Mouse (Mus musculus) lung, embryonic 16.5 days (tissue): ENCODE data around the gene Fam118a. TPM values are rescaled to one million over a fixed set of nuclear protein-coding genes. Genes with fewer than 3 reads are reported as not detected.
A peak's percentile ranks its signal among the peaks of the same experiment; 100 is the strongest.
"Not testable (repeated sequence)": the region's sequence is repeated elsewhere in the genome, so short reads cannot be mapped to it uniquely, and the experiment has no call there.

Experiments used
- ATAC-seq: fragments of 200-750 bp; cut with Nextera tagmentation; 2 replicates; pipeline ENCODE4 v1.8.0; 2017; ENCODE audit warnings: low read depth, mild to moderate bottlenecking, moderate library complexity
- H3K27ac ChIP-seq: fragments of 300-500 bp; sonication (generic); 2 replicates; pipeline ENCODE4 v1.5.1; 2014; ENCODE audit warnings: mild to moderate bottlenecking, control low read depth, low read length
- H3K27me3 ChIP-seq: fragments of 300-500 bp; sonication (generic); 2 replicates; pipeline ENCODE4 v1.6.1; 2014; ENCODE audit warnings: low read depth, low read length, mixed read lengths; ENCODE audit not compliant: control insufficient read depth, insufficient read depth
- H3K36me3 ChIP-seq: fragments of 300-500 bp; sonication (generic); 2 replicates; pipeline ENCODE4 v1.6.1; 2014; ENCODE audit warnings: low read length; ENCODE audit not compliant: control insufficient read depth, insufficient read depth
- H3K4me1 ChIP-seq: fragments of 300-500 bp; sonication (generic); replicated peaks from 2 replicates; pipeline ENCODE4 v1.6.1; 2014; ENCODE audit warnings: low read length, mixed read lengths; ENCODE audit not compliant: control insufficient read depth, insufficient read depth
- H3K4me2 ChIP-seq: fragments of 300-500 bp; sonication (generic); 2 replicates; pipeline ENCODE4 v1.6.1; 2014; ENCODE audit warnings: low read depth, low read length, control low read depth
- H3K4me3 ChIP-seq: fragments of 300-500 bp; sonication (generic); 2 replicates; pipeline ENCODE4 v1.5.1; 2014; ENCODE audit warnings: mild to moderate bottlenecking, low read length, control low read depth
- H3K9ac ChIP-seq: fragments of 300-500 bp; sonication (generic); 2 replicates; pipeline ENCODE4 v1.6.1; 2014; ENCODE audit warnings: low read length, control low read depth
- H3K9me3 ChIP-seq: fragments of 300-500 bp; sonication (generic); 2 replicates; pipeline ENCODE4 v1.6.1; 2016; ENCODE audit warnings: low read length; ENCODE audit not compliant: control insufficient read depth
- WGBS: fragments of 180-500 bp; shearing (Covaris S2); extraction: QIAGEN DNeasy Blood & Tissue Kit; methylation state at CpG from one replicate; pipeline ENCODE4 v1.1.7; 2014; 5-methylcytosine and 5-hydroxymethylcytosine counted together
- polyA plus RNA-seq: library from polyadenylated mRNA; unstranded; fragments of >200 nt; fragmentation: Nextera tagmentation; extraction: Ambion mirVana; gene quantifications from 2 replicates; pipeline ENCODE4 v1.2.1, GENCODE M21; 2015

The Fam118a gene
- 31.9 and 34.1 TPM in 2 replicates for polyA plus RNA-seq

DNA sequence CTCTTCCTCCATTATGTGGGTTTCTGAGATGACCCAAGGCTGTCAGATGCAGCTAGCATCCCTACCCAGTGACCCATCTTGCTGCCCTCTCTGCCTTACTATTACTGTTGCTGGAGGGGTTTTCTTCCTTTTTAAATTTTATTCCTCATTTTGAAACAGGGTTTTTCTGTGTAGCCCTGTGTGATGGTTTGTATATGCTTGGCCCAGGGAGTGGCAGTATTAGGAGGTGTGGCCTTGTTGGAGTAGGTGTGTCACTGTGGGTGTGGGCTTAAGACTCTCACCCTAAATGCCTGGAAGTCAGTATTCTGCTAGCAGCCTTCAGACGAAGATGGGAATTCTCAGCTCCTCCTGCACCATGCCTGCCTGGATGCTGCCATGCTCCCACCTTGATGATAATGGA lies at the start of gene Fam118a:
TSS of gene Fam118a (plus strand) at position 301 of the 400 bp plus-strand sequence.
- not testable (repeated sequence) for H3K4me1 ChIP-seq, H3K36me3 ChIP-seq, H3K27ac ChIP-seq, ATAC-seq, H3K9me3 ChIP-seq, H3K27me3 ChIP-seq, H3K9ac ChIP-seq, H3K4me3 ChIP-seq, H3K4me2 ChIP-seq
- WGBS, result 35% methylated on average over 1 of the region's 1 CpGs

DNA sequence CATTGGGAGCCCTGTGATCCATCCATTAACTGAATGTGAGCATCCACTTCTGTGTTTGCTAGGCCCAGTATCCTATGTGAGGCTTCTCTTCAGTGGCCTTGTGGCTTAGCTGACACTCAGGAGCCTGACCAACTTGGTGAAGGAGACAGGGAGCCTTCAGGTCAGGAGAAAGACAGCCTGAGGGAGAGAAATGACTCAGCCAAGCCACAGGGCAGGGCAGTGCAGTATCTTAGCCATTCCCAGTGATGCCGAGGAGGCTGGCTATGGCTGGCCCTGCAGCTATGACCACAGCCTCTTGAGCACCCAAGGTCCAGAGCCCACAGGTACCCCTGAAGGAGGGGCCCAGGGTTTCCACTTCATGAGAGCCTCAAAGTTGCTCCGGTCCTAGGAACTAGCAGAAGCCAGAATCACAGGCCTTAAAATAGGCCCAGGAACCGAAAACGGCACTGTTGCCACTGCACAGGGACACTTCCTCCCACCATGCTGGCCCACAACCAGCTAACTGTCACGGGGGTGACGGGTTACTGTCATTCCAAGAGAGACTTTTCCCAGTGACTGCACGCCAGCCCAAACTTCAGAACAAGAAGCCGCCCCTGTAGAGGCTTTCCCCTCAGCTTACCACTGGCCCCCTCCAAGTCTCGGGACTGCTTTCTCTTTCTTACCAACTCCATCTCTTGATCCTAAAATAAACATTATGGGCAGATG lies 47.0 kb upstream of the Fam118a start:
- 59% methylated on average over 9 of the region's 9 CpGs for WGBS
- peak; percentile 19; the same call in 1 of the 2 replicates for ATAC-seq
- Histone ChIP-seq H3K9me3 (no peaks in the 10 kb centered on the region), H3K36me3 (no peaks in the 10 kb centered on the region), H3K4me1 (peaks cover 9% of the 10 kb centered on the region), H3K9ac (no peak overlapping the region), H3K27me3 (no peaks in the 10 kb centered on the region), H3K4me3 (no peak overlapping the region), H3K27ac (no peak overlapping the region), H3K4me2 (no peak overlapping the region)

DNA sequence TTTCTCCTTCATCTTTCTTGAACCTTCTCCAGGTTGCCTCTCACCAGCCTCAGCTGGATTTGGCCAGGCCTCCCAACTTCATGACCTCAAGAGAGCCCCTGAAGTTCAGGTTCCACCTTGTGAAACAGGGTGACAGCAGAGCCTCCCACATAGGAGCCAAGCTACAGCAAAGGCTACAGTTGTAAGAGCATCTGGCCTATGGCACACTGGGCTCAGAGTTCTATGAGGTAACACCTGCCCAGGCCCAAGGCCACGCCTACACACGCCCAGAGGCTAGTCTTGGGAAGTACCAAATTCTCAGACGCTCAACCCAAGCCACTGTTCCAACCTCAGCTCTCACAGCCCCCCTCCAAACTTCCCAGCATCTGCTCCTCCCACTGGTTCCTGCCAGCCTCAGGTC lies 45.9 kb upstream of the Fam118a start:
- no peak overlapping the region for H3K27ac ChIP-seq
- 70% methylated on average over 3 of the region's 3 CpGs for WGBS
- no peaks in the 10 kb centered on the region for H3K9me3 ChIP-seq
- H3K4me1 ChIP-seq, result peaks cover 14% of the 10 kb centered on the region
- H3K4me3 ChIP-seq, result no peak overlapping the region
- H3K27me3 ChIP-seq, result no peaks in the 10 kb centered on the region
- ATAC-seq, result no peak
- H3K9ac ChIP-seq, result no peak overlapping the region
- H3K4me2 ChIP-seq, result no peak overlapping the region
- H3K36me3 ChIP-seq, result no peaks in the 10 kb centered on the region

DNA sequence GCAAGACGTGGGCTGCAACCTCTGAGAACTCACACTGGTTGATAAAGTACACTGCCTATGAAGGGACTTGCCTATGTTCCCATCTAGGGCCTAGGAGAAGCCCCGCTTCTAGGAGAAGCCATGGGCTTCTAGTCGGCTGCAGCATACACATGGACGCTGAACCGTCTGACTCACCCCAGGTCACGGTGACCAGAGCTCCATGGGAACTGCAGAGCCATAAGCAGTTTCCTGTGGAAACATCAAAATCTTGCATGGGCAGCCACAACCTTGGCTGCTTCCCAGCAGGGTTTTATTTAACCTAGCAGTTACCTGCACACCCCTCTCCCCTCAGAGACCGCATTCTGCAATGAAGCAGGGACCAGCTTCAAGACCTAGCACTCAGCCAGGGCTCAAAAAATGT lies 45.0 kb upstream of the Fam118a start:
- H3K27me3 ChIP-seq, result no peaks in the 10 kb centered on the region
- no peak overlapping the region for H3K4me2 ChIP-seq
- peaks cover 19% of the 10 kb centered on the region for H3K4me1 ChIP-seq
- H3K9me3 ChIP-seq, result no peaks in the 10 kb centered on the region
- ATAC-seq, result no peak
- H3K4me3 ChIP-seq, result no peak overlapping the region
- no peak overlapping the region for H3K27ac ChIP-seq
- H3K9ac ChIP-seq, result no peak overlapping the region
- WGBS, result 81% methylated on average over 7 of the region's 7 CpGs
- H3K36me3 ChIP-seq, result no peaks in the 10 kb centered on the region

DNA sequence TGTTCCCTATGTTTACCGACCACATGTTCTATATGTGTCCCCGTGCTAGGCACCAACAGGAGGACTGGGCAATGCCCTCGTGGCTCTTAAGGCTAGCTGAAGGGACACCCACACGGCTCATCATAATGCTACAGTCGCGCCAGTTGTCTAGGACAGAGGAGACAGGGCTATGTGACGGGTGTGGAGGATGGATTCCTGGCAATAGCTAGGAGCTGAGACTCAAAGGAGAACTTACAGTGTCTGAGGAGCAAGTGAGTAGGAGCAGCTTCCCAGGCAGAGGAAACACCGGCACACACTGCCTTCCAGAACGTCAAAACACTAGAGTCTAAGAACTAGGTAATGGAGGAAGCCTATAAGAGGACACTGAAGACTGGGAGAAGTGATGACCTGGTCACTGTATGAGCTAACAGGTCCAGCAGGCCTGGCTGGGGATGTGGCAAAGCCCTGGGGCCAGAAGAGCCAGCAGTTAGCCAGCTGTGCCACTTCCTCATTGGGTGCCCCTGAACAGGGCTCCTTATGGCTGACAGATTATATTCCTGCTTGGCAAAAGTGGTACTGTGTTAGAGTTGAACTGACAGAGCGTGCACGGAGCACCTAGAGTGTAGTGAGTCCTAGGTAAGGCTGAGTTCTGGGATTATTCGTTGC lies 43.1 kb upstream of the Fam118a start:
- Histone ChIP-seq H3K27ac (no peak overlapping the region), H3K4me2 (no peak overlapping the region), H3K4me1 (peaks cover 19% of the 10 kb centered on the region), H3K9ac (no peak overlapping the region), H3K4me3 (no peak overlapping the region), H3K9me3 (no peaks in the 10 kb centered on the region), H3K36me3 (no peaks in the 10 kb centered on the region), H3K27me3 (no peaks in the 10 kb centered on the region)
- 82% methylated on average over 12 of the region's 12 CpGs for WGBS
- no peak for ATAC-seq

DNA sequence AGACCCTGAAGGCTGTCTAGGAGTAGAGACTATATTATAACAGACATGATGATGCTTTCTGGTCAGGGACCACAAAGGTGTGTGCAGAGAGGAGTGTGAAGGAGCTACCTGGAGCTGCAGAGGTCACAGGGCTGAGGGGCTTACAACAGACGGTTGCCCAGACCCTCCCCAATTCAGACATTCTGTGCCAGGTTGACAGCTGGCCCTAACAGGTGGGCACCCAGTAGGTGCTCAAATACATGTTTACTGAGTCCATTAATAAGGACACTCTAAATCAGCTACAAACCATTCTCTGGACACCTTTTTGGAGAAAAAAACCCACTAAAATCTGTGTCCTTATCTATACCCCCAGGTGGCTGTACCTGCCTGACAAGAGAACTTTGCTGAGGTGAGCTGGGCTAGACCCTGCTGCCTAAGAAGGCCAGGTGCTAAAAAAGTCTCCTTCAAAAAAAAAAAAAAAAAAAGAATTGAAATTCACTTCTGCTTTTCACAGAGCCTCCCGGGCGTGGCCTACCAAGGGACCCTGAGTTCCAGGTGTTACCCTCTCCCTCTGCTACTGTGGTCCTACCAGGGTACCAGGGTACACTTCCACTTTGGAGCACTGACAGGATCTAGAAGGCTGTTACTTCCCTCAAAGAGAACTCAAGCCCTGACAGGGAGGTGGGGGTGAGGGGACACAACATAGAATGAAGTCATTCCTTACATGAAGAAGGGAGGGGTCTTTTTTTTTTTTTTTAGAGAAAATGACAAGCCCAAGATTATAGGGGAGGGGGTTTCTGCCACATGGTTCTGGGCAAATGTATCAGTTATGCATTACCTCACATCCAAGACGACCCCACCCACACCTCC lies 42.4 kb upstream of the Fam118a start:
- Histone ChIP-seq H3K36me3 (no peaks in the 10 kb centered on the region), H3K9me3 (no peaks in the 10 kb centered on the region), H3K4me3 (peak overlapping the region; percentile 85), H3K4me1 (peaks cover 19% of the 10 kb centered on the region), H3K9ac (peak overlapping the region; percentile 92), H3K27me3 (no peaks in the 10 kb centered on the region), H3K27ac (no peak overlapping the region), H3K4me2 (peak overlapping the region; percentile 87)
- no peak for ATAC-seq
- WGBS, result 77% methylated on average over 4 of the region's 4 CpGs

DNA sequence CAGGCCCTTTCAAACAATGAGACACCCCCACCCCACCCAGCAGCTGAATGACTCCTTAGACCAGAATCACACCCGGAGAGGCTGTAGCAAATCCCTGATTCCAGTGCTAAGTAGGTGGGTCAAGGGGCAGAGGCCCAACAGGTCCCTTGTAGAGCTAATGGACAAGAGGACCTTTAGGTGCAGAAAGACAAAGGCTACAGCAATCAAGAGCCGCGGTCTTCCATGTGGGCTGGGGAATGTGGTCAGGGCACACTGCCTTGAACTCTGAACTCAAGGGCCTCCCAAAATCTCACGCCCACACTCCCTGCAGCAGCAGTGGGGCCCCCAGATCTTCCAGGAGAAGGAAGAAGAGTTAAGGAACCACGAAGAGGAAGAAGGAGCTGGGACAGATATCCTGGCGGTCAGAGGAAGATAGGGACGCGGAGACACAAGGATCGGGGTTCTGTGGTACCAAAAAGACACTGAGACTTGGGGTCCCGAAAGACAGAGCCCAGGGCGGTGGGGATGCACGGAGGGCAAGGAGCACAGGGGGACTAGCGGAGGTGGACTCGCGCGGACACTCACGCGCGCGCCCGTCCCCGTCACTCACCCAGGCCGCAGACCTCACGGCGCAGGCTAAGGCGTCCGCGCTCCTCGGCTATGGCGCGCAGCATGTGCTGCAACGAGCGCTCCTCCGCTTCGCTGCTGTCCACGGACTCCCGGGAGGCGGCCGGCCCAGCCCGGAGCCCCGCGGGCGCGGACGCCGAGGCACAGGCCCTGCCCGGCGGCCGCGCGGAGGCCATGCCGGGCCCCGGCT lies 41.5 kb upstream of the Fam118a start:
- Histone ChIP-seq H3K9me3 (no peaks in the 10 kb centered on the region), H3K4me3 (peak overlapping the region; percentile 85), H3K9ac (peak overlapping the region; percentile 92), H3K4me2 (peak overlapping the region; percentile 87), H3K4me1 (peaks cover 19% of the 10 kb centered on the region), H3K27ac (peak overlapping the region; percentile 38; the same call in 1 of the 2 replicates), H3K27me3 (no peaks in the 10 kb centered on the region), H3K36me3 (no peaks in the 10 kb centered on the region)
- under 1% methylated on average over 50 of the region's 53 CpGs for WGBS
- peak; percentile 73 for ATAC-seq

DNA sequence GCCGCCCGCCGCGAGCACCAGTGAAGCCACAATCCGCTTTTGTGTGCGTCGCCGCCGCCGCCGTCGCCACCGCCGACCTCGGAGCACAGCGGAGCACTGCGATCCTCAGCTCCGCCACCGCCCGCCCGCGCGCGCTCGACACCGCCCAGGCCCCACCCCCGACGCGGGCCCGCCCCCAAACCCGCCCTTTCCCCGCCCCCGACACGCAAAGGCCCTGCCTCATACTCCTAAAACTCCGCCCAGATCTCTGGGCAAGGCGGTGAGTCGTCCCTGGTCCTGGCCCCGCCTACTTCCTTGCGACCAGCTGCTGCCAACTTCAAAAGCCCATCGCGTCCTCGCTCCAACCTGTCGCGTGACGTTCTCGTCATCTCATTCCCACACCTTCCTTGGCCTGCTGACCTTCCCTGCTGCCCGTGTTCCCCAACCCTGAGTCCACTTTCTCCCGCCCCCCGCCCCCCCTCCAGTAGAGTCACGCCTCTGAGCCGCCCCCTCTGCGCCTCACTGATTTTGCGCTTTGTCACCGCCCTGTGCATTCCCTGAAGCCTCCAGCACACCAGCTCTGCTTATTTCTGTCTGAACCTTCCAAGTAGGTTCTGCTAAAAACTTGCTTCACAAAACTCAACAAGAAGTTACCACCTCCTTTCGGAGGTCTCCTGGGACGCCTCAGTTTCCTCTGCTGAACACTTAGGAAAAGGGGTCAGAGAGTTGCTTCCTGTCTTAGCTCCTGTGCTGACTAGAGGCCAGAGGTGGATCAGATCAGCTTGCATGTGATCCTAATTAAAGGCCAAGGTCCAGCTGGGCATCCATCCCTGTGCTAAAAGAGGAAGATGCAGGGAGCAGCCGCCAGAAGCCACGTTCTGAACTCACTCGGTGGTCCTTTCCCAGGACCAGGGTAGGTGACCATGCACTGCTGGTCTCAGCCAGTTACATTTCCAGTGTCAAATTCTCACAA lies 40.6 kb upstream of the Fam118a start, which contains the start of gene 5031439G07Rik:
TSS of gene 5031439G07Rik (minus strand) at position 678 of the 952 bp plus-strand sequence.
- peak within 1 kb of the TSS; percentile 87 for H3K4me2 ChIP-seq
- no peaks in the 10 kb centered on the region for H3K27me3 ChIP-seq
- peak within 1 kb of the TSS; percentile 92 for H3K9ac ChIP-seq
- H3K9me3 ChIP-seq, result no peaks in the 10 kb centered on the region
- peak within 1 kb of the TSS; percentile 47; the same call in 1 of the 2 replicates for H3K27ac ChIP-seq
- peak within 1 kb of the TSS; percentile 85 for H3K4me3 ChIP-seq
- 2% methylated on average over 36 of the region's 59 CpGs for WGBS
- H3K4me1 ChIP-seq, result peaks cover 19% of the 10 kb centered on the region
- ATAC-seq, result peak; percentile 95
- H3K36me3 ChIP-seq, result no peaks in the 10 kb centered on the region
